Mouse (Mus musculus) embryonic facial prominence, embryonic 10.5 days (tissue): ENCODE data around the gene Loxl4. TPM values are rescaled to one million over a fixed set of nuclear protein-coding genes. Genes with fewer than 3 reads are reported as not detected.
A peak's percentile ranks its signal among the peaks of the same experiment; 100 is the strongest.

Experiments
- DNase-seq: peaks from one replicate; pipeline ENCODE4 v3.0.0-alpha.2; 2017; ENCODE audit warnings: low spot score
- H3K27ac ChIP-seq: fragments of 300-500 bp; sonication (generic); replicated peaks from 2 replicates; pipeline ENCODE4 v1.5.1; 2016; ENCODE audit warnings: mild to moderate bottlenecking
- H3K27me3 ChIP-seq: fragments of 300-500 bp; sonication (generic); replicated peaks from 2 replicates; pipeline ENCODE4 v1.6.1; 2016; ENCODE audit warnings: low read depth, mild to moderate bottlenecking; ENCODE audit not compliant: poor library complexity, severe bottlenecking
- H3K36me3 ChIP-seq: fragments of 300-500 bp; sonication (generic); replicated peaks from 2 replicates; pipeline ENCODE4 v1.6.1; 2016; ENCODE audit warnings: mild to moderate bottlenecking, moderate library complexity
- H3K4me1 ChIP-seq: fragments of 300-500 bp; sonication (generic); 2 replicates; pipeline ENCODE4 v1.6.1; 2016
- H3K4me3 ChIP-seq: fragments of 300-500 bp; sonication (generic); 2 replicates; pipeline ENCODE4 v1.5.1; 2016; ENCODE audit warnings: mild to moderate bottlenecking, moderate library complexity
- H3K9me3 ChIP-seq: fragments of 300-500 bp; sonication (generic); 2 replicates; pipeline ENCODE4 v1.6.1; 2016; ENCODE audit warnings: mild to moderate bottlenecking
- WGBS: fragments of 180-500 bp; shearing (Covaris S2); methylation state at CpG from one replicate; pipeline ENCODE4 v1.1.7; 2016; 5-methylcytosine and 5-hydroxymethylcytosine counted together
- polyA plus RNA-seq: library from polyadenylated mRNA; unstranded; fragments of >200 nt; fragmentation: Nextera tagmentation; extraction: Ambion mirVana; gene quantifications from 2 replicates; pipeline ENCODE4 v1.2.1, GENCODE M21; 2016

Loxl4 gene
- polyA plus RNA-seq, 1 experiment from 2014 or later: 0.24 TPM

DNA sequence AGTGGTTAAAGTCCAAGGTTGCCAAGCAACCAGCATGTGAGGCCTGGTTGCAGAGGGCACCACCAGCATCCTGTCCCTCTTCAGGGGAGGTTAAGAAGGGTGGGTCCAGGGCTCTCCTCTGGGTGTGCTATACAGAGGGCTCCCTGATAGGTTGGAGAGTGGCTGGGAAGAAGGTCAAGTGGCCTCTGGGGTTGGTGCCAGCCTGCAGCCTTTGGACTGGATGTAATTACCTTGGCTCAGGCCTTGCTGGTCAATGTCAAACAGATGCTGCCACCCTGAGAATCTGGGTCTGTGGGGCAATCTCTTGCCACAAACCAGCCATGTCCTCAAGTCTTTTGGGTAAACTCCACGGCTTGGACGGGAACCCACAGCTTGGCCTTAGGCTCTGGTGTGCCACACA is 11.2 kb downstream of the Loxl4 start:
- Histone ChIP-seq H3K27me3 (no peaks in the 10 kb centered on the region), H3K9me3 (no peaks in the 10 kb centered on the region), H3K4me1 (peaks cover 25% of the 10 kb centered on the region), H3K36me3 (peaks cover 3% of the 10 kb centered on the region; the same call in 1 of the 2 replicates), H3K4me3 (no peak overlapping the region), H3K27ac (no peak overlapping the region)
- 86% methylated on average over 2 of the region's 2 CpGs for WGBS
- no peak for DNase-seq

DNA sequence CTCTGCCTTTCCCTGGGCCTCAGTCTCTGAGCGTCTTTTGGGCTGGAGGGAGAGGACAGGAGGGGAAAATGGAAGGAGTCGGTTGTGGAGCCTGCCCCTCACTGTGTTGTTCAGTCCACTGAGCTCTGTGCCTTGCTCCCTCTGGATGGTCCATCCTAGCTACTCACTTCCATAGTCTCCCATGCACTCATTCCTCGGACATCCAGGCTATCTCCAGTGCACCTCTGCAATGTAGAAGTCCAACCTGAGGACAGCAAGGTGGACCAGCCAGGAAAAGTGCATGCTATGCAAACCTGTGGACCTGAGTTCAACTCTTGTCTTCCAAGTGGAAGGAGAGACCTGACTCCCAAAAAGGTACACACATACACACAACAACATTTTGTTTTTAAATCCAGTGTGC is 12.0 kb downstream of the Loxl4 start:
- 80% methylated on average over 3 of the region's 3 CpGs for WGBS
- peaks cover 25% of the 10 kb centered on the region for H3K4me1 ChIP-seq
- no peaks in the 10 kb centered on the region for H3K9me3 ChIP-seq
- H3K27ac ChIP-seq: no peak overlapping the region
- DNase-seq: no peak
- H3K4me3 ChIP-seq: no peak overlapping the region
- H3K36me3 ChIP-seq: peaks cover 3% of the 10 kb centered on the region; the same call in 1 of the 2 replicates
- no peaks in the 10 kb centered on the region for H3K27me3 ChIP-seq

DNA sequence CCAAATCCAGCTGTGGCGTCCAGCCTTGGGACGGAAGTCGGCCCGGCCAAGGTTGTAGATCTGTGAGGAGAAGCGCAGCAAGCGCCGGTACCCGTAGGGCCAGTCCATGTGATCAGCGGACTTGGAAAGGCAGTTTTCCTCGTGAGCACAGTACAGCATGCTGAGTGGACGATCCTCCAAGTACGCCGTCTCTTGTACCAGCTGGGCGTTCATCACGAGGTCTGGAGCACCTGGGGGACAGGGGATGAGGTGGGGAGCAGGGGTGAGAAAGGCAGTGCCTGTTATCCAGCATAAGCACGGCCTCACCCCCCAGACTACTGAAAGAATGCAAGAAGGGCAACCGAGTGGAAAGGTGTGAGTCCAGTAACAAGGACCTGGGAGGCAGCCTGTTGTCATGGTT is 12.7 kb downstream of the Loxl4 start:
- no peak for DNase-seq
- Histone ChIP-seq H3K27ac (no peak overlapping the region), H3K4me1 (peaks cover 25% of the 10 kb centered on the region), H3K27me3 (no peaks in the 10 kb centered on the region), H3K4me3 (no peak overlapping the region), H3K9me3 (no peaks in the 10 kb centered on the region), H3K36me3 (peaks cover 10% of the 10 kb centered on the region)
- WGBS: 90% methylated on average over 17 of the region's 17 CpGs

GRCm38 (mm10) chr19:42597896-42598295 is 14.7 kb downstream of the Loxl4 start:
- no peak for DNase-seq
- Histone ChIP-seq H3K4me3 (no peak overlapping the region), H3K9me3 (no peaks in the 10 kb centered on the region), H3K4me1 (peaks cover 22% of the 10 kb centered on the region), H3K27ac (no peak overlapping the region), H3K36me3 (peaks cover 27% of the 10 kb centered on the region), H3K27me3 (no peaks in the 10 kb centered on the region)
- WGBS: 93% methylated on average over 6 of the region's 6 CpGs

DNA sequence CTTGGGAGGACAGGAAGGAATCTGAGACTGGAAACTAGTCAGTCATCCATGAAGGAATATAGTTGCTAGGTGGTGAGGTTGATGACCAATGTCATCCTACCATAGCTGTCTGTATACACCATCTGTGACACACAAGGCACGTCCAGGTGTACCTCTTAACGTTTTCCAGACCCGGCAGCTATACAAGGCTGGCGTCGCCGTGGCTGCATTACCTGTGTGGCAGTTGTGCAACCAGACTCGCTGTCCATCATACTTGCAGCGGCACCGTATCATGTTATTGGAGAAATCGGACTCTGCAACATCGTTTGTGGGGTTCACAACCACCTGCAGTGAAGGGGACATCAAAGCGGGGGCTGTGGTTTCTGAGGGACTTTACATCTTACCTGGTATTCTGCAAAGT is 15.3 kb downstream of the Loxl4 start:
- DNase-seq: no peak
- no peaks in the 10 kb centered on the region for H3K9me3 ChIP-seq
- 95% methylated on average over 12 of the region's 12 CpGs for WGBS
- H3K4me1 ChIP-seq: peaks cover 19% of the 10 kb centered on the region
- no peaks in the 10 kb centered on the region for H3K27me3 ChIP-seq
- H3K36me3 ChIP-seq: peaks cover 31% of the 10 kb centered on the region
- no peak overlapping the region for H3K4me3 ChIP-seq
- H3K27ac ChIP-seq: no peak overlapping the region

DNA sequence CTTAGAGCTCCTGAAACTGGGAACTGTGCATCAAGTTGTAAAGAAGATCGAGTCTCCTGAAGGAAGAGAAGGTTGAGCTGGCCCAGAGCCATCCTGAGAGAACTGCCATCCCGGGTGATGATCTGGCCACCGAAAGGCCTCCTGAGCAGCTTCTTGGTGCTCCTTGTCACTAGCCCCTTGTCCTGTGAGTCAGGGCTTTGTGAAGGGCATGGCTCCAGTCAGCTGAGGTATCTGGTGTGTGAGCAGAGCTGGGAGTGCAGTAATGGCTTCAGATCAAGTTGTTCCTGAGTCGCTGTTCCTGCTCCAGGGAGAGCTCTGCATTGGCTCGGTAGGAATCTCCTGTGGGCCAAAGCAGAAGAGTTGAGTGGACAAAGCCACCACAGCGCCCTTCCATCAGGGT is 17.5 kb downstream of the Loxl4 start:
- H3K36me3 ChIP-seq: peaks cover 45% of the 10 kb centered on the region
- no peak for DNase-seq
- peaks cover 12% of the 10 kb centered on the region for H3K4me1 ChIP-seq
- H3K9me3 ChIP-seq: no peaks in the 10 kb centered on the region
- H3K4me3 ChIP-seq: no peak overlapping the region
- WGBS: 93% methylated on average over 6 of the region's 6 CpGs
- no peaks in the 10 kb centered on the region for H3K27me3 ChIP-seq
- H3K27ac ChIP-seq: no peak overlapping the region

DNA sequence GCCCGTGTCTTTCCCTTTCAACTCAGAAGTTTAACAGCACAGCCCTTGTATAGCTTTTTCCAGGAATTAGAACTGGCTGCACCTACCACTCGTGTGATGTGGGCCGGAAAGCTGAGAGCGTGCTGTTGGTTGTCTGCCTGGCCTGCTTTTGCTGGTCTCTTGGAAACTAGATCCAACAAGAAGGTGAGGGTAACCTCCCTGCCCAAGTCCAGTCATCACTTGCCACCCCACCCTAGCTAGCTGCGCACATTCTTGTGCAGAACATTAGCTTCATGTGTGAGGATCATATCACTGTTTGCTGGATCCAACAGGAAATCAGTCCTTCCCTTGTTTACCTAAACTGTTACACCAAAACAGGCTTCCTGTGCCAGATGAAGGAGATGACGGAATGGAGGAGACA is 19.2 kb downstream of the Loxl4 start:
- 88% methylated on average over 6 of the region's 6 CpGs for WGBS

GRCm38 (mm10) chr19:42591534-42591933 is 21.1 kb downstream of the Loxl4 start:
- WGBS: 85% methylated on average over 14 of the region's 14 CpGs

More for the DNA sequence above, 19.2 kb downstream of the Loxl4 start:
- Histone ChIP-seq H3K4me3 (no peak overlapping the region), H3K36me3 (peaks cover 45% of the 10 kb centered on the region), H3K27me3 (no peaks in the 10 kb centered on the region), H3K27ac (no peak overlapping the region), H3K4me1 (peaks cover 1% of the 10 kb centered on the region; the same call in 1 of the 2 replicates), H3K9me3 (no peaks in the 10 kb centered on the region)
- DNase-seq: no peak

DNA sequence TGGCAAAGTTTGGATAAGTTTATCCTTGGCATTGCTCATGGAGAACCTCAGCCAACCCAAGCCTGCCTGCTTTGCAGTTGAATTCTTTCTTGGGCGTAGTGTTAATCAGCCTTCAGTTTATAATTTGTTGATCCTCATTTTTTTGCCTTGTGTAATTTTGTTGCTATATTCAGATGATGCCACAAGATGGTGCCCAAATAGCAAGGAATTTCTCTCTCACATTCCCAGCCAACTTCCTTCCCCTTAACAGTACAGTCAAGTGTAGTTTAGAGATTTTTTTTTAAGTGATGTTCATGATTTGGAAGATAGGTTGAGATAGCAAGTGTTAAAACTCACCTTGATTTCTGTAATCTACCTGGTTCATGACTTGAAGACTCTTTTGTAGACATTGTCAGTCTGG is 23.4 kb downstream of the Loxl4 start:
- no peak for DNase-seq
- no peak overlapping the region for H3K4me3 ChIP-seq
- H3K27me3 ChIP-seq: no peaks in the 10 kb centered on the region
- no peak overlapping the region for H3K27ac ChIP-seq
- H3K9me3 ChIP-seq: no peaks in the 10 kb centered on the region
- H3K4me1 ChIP-seq: peaks cover 13% of the 10 kb centered on the region; the same call in 1 of the 2 replicates
- 86% methylated on average over 1 of the region's 1 CpGs for WGBS
- H3K36me3 ChIP-seq: peaks cover 41% of the 10 kb centered on the region

More at GRCm38 (mm10) chr19:42591534-42591933, 21.1 kb downstream of the Loxl4 start:
- Histone ChIP-seq H3K27me3 (no peaks in the 10 kb centered on the region), H3K9me3 (no peaks in the 10 kb centered on the region), H3K4me3 (no peak overlapping the region), H3K4me1 (peaks cover 7% of the 10 kb centered on the region; the same call in 1 of the 2 replicates), H3K27ac (no peak overlapping the region), H3K36me3 (peaks cover 42% of the 10 kb centered on the region)
- no peak for DNase-seq

DNA sequence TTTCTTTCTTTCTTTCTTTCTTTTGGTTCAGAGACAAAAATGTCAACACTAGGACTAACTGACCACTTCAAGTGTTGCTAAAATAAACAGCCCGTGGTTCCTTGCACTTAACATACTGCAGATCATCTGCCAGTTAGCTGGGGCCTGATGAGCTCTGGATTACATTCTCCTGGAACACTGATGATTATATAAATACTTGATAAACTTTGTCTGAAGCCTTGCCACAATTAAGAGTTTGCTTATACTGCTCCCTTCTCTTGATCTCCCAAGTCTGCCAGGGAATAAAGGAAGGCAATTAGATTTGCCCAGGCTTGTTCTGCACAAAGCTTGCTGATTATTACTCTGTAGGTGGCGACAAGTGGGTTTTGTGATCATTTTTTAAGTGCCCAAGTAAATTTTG is 24.9 kb downstream of the Loxl4 start:
- DNase-seq: no peak
- no peaks in the 10 kb centered on the region for H3K9me3 ChIP-seq
- 66% methylated on average over 2 of the region's 2 CpGs for WGBS

GRCm38 (mm10) chr19:42584188-42584587 is 28.4 kb downstream of the Loxl4 start:
- Histone ChIP-seq H3K4me3 (no peak overlapping the region), H3K27ac (no peak overlapping the region), H3K27me3 (no peaks in the 10 kb centered on the region), H3K9me3 (no peaks in the 10 kb centered on the region), H3K4me1 (peaks cover 17% of the 10 kb centered on the region), H3K36me3 (peaks cover 27% of the 10 kb centered on the region)
- 80% methylated on average over 3 of the region's 3 CpGs for WGBS
- no peak for DNase-seq

More for the DNA sequence above, 24.9 kb downstream of the Loxl4 start:
- H3K4me3 ChIP-seq: no peak overlapping the region
- H3K27me3 ChIP-seq: no peaks in the 10 kb centered on the region
- peaks cover 44% of the 10 kb centered on the region for H3K36me3 ChIP-seq
- 0 out of 2 replicates have a peak overlapping the region, but pooled peaks have one; percentile 26 for H3K27ac ChIP-seq
- peaks cover 14% of the 10 kb centered on the region; the same call in 1 of the 2 replicates for H3K4me1 ChIP-seq

DNA sequence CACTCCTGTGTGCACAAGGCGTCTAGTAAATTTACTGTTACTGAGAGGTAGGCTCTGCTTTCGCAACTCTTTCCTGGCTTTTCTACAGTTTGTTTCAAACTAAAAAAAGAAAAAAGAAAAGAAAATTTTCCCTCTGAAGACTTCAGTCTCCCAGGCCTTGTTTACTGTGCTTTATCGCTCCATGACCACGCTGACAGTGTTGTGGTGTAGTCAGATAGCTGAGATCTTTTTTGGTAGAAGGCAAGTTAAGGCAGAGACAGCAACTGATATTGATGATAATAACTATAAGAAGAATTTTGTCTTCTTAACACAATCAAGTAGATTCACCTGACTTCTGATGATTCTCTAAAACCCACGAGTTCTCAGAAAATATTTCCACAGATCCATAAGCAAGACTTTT is 28.9 kb downstream of the Loxl4 start:
- no peak overlapping the region for H3K4me3 ChIP-seq
- 89% methylated on average over 5 of the region's 5 CpGs for WGBS

GRCm38 (mm10) chr19:42582811-42583370 is 29.7 kb downstream of the Loxl4 start:
- Histone ChIP-seq H3K9me3 (no peaks in the 10 kb centered on the region), H3K4me1 (peaks cover 12% of the 10 kb centered on the region), H3K27ac (no peak overlapping the region), H3K27me3 (no peaks in the 10 kb centered on the region), H3K4me3 (no peak overlapping the region), H3K36me3 (peaks cover 27% of the 10 kb centered on the region)
- 90% methylated on average over 13 of the region's 13 CpGs for WGBS
- DNase-seq: no peak

More for the DNA sequence above, 28.9 kb downstream of the Loxl4 start:
- peaks cover 17% of the 10 kb centered on the region for H3K4me1 ChIP-seq
- no peaks in the 10 kb centered on the region for H3K27me3 ChIP-seq
- no peak for DNase-seq
- no peaks in the 10 kb centered on the region for H3K9me3 ChIP-seq
- H3K27ac ChIP-seq: no peak overlapping the region
- peaks cover 27% of the 10 kb centered on the region for H3K36me3 ChIP-seq
